Mouse (Mus musculus): ENCODE data around the gene Cyb561d2. TPM values are rescaled to one million over a fixed set of nuclear protein-coding genes. Genes with fewer than 3 reads are reported as not detected.
A peak's percentile ranks its signal among the peaks of the same experiment; 100 is the strongest.

The Cyb561d2 gene
- total and polyA plus RNA-seq, 3 experiments = 11.7 to 23.1 TPM; not detected in 1

DNA sequence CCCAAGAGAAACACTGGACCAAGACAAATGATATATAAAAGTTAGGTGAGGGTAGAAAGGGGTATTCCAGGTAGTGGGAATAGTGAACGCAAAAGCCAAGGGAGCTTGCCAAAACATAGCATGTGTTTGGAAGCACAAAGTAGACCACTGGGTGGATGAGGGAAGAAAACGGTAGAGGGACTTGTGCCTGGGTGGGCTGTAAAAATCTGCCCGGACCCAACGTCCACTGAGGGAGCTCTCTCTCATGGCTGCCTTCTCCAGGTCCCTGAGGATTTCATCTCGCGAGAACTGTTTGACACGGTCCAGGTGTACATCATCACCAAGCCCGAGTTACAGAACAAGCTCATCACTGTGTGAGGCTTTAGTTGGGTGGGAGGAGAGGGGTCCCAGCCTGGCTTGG lies 728 bp upstream of the Cyb561d2 start:
- Histone ChIP-seq H3K4me3 (ENCODE audit: low read depth, low read length) (peak overlapping the region; percentile 79), H3K36me3 (replicated peaks) (peaks cover 70% of the 10 kb centered on the region), H3K27me3 (ENCODE audit: insufficient read depth, low read length) (no peaks in the 10 kb centered on the region), H3K4me1 (ENCODE audit: insufficient read depth, low read depth, low read length) (peaks cover 79% of the 10 kb centered on the region), H3K9me3 (replicated peaks) (no peaks in the 10 kb centered on the region)
- no peak for ATAC-seq (ENCODE audit: extremely low read depth, insufficient number of reproducible peaks, low FRiP score, poor library complexity, severe bottlenecking)
- DNase-seq (ENCODE audit: low spot score) = no peak
- TF ChIP-seq GATA1 (IDR thresholded peaks at IDR 0.05; ENCODE audit: borderline replicate concordance, low read length) (no peak), TAL1 (conservative IDR thresholded peaks at IDR 0.05; ENCODE audit: low read depth, low read length) (no peak), GATA2 (IDR thresholded peaks at IDR 0.05; ENCODE audit: borderline replicate concordance, low read depth, low read length) (no peak), POLR2AphosphoS5 (IDR thresholded peaks at IDR 0.05; ENCODE audit: insufficient replicate concordance, low read depth, low read length) (no peak)

DNA sequence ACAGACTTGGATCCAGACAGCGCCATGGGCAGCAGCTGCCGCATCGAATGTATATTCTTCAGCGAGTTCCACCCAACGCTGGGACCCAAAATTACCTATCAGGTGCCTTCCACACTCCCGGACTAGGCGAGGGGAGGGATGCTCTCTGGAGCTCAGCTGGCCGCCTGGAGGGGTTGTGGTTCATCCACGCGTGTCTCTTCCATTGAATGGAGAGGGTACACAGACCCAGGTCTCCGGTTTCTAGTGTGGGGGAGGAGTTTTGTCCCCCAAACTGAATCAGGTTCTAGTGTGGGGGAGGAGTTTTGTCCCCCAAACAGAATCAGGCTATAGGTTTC lies 326 bp upstream of the Cyb561d2 start:
- ATAC-seq (ENCODE audit: extremely low read depth, insufficient number of reproducible peaks, low FRiP score, poor library complexity, severe bottlenecking) (no peak), DNase-seq (ENCODE audit: low spot score) (no peak)
- Histone ChIP-seq H3K4me1 (ENCODE audit: insufficient read depth, low read depth, low read length) (peaks cover 79% of the 10 kb centered on the region), H3K27me3 (ENCODE audit: insufficient read depth, low read length) (no peaks in the 10 kb centered on the region), H3K36me3 (replicated peaks) (peaks cover 74% of the 10 kb centered on the region), H3K4me3 (ENCODE audit: low read depth, low read length) (peak overlapping the region; percentile 79), H3K9me3 (replicated peaks) (no peaks in the 10 kb centered on the region)
- TF ChIP-seq POLR2AphosphoS5 (IDR thresholded peaks at IDR 0.05; ENCODE audit: insufficient replicate concordance, low read depth, low read length) (no peak), TAL1 (conservative IDR thresholded peaks at IDR 0.05; ENCODE audit: low read depth, low read length) (no peak), GATA1 (IDR thresholded peaks at IDR 0.05; ENCODE audit: borderline replicate concordance, low read length) (no peak), CTCF (IDR thresholded peaks at IDR 0.05; ENCODE audit: low read depth, low read length) (no peak), GATA2 (IDR thresholded peaks at IDR 0.05; ENCODE audit: borderline replicate concordance, low read depth, low read length) (no peak)

DNA sequence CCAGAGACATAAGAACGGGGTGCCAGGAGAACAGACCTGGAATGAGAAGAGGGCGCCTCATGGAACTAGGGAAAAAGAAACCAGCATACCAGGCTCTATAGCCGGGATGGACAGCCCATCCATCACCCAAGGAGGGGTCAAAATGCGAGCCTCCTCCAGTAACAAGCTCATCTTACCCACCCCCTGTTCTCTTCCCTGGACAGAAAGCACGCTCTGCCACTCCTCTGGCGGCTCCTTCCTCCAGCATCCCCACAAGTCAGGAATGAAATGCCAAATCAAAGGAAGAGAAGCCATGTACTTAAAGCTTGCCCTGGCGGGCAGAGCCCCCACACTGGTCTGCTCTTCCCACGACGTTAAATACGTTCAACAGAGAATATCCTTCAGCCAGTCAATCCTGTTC lies 988 bp downstream of the Cyb561d2 start:
- ATAC-seq (ENCODE audit: extremely low read depth, insufficient number of reproducible peaks, low FRiP score, poor library complexity, severe bottlenecking) (no peak), DNase-seq (ENCODE audit: low spot score) (no peak)
- Histone ChIP-seq H3K9me3 (replicated peaks) (no peaks in the 10 kb centered on the region), H3K4me1 (ENCODE audit: insufficient read depth, low read depth, low read length) (peaks cover 79% of the 10 kb centered on the region), H3K4me3 (ENCODE audit: low read depth, low read length) (peak overlapping the region; percentile 79; the same call in 1 of the 2 replicates), H3K27me3 (ENCODE audit: insufficient read depth, low read length) (no peaks in the 10 kb centered on the region), H3K36me3 (replicated peaks) (peaks cover 80% of the 10 kb centered on the region)
- no peak for TF ChIP-seq POLR2AphosphoS5 (IDR thresholded peaks at IDR 0.05; ENCODE audit: insufficient replicate concordance, low read depth, low read length)
- TF ChIP-seq GATA1 (IDR thresholded peaks at IDR 0.05; ENCODE audit: borderline replicate concordance, low read length) = no peak

DNA sequence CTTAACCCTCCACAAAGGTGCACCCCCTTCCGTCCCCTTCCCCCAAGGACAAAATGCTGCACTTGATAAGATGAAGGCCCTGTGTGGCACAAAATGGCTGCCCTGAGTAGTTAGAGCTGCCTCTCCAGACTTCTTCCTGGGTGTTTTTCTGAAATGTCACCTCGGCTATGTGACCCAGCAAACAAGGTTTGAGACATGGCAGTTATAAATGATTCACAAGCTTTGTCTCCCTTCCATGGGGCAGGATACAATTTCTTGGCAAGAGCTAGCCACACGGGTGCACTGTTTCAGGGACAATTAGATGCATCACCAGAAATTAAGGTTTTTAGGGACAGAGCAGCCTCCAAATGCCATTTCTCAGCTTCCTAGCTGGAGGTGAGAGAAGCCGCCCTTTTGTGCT lies 1.6 kb downstream of the Cyb561d2 start:
- Histone ChIP-seq H3K9me3 (replicated peaks) (no peaks in the 10 kb centered on the region), H3K4me1 (ENCODE audit: insufficient read depth, low read depth, low read length) (peaks cover 81% of the 10 kb centered on the region), H3K36me3 (replicated peaks) (peaks cover 81% of the 10 kb centered on the region), H3K27me3 (ENCODE audit: insufficient read depth, low read length) (no peaks in the 10 kb centered on the region), H3K4me3 (ENCODE audit: low read depth, low read length) (no peak overlapping the region)
- ATAC-seq (ENCODE audit: extremely low read depth, insufficient number of reproducible peaks, low FRiP score, poor library complexity, severe bottlenecking) (no peak), DNase-seq (ENCODE audit: low spot score) (no peak)
- no peak for TF ChIP-seq POLR2AphosphoS5 (IDR thresholded peaks at IDR 0.05; ENCODE audit: insufficient replicate concordance, low read depth, low read length)

DNA sequence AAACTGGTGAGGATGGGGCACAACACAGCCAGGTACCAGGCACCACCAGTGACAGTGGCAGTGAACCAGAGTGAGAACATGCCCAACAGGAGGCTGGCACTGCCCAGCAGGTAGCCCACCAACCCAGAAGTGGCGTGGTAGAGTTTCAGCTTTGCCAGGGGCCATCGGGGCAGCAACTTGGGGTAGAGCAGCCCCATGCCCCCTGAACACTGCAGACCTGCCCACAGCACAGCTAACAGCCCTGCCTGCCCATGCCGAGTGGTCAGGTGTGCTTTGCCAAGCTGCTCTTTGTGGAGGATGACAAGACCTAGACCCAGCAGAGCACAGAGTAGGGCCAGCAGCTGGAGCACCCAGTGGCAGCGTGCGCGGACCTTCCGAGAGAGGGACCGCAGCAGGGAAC lies 2.1 kb downstream of the Cyb561d2 start:
- peaks cover 79% of the 10 kb centered on the region for H3K36me3 ChIP-seq (replicated peaks)
- ATAC-seq (ENCODE audit: extremely low read depth, insufficient number of reproducible peaks, low FRiP score, poor library complexity, severe bottlenecking) (no peak), DNase-seq (ENCODE audit: low spot score) (no peak)
- no peaks in the 10 kb centered on the region for H3K9me3 ChIP-seq (replicated peaks)
- TF ChIP-seq GATA1 (IDR thresholded peaks at IDR 0.05; ENCODE audit: borderline replicate concordance, low read length) (no peak), TAL1 (conservative IDR thresholded peaks at IDR 0.05; ENCODE audit: low read depth, low read length) (no peak), POLR2AphosphoS5 (IDR thresholded peaks at IDR 0.05; ENCODE audit: insufficient replicate concordance, low read depth, low read length) (no peak), GATA2 (IDR thresholded peaks at IDR 0.05; ENCODE audit: borderline replicate concordance, low read depth, low read length) (no peak), CTCF (IDR thresholded peaks at IDR 0.05; ENCODE audit: low read depth, low read length) (no peak)
- no peaks in the 10 kb centered on the region for H3K27me3 ChIP-seq (ENCODE audit: insufficient read depth, low read length)
- peaks cover 82% of the 10 kb centered on the region for H3K4me1 ChIP-seq (ENCODE audit: insufficient read depth, low read depth, low read length)
- no peak overlapping the region for H3K4me3 ChIP-seq (ENCODE audit: low read depth, low read length)

DNA sequence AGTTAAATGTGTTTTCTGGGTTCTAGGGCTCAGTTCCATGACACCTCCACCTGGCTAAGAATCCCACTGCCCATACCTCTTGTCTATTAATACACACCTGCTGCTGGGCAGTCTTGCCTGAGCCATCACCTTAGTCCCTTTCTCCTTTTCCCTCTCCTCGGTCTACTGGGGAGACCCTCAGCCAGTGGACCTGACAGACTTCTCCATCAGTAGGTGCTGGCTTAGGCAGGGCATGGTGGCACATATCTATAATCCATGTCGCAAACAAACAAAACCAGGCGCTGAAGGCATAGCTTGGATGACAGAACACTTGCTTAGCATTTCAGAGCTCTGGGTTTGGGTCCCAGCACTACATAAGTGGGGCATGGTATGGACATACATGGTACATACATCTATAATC lies 3.3 kb downstream of the Cyb561d2 start:
- peaks cover 83% of the 10 kb centered on the region for H3K4me1 ChIP-seq (ENCODE audit: insufficient read depth, low read depth, low read length)

DNA sequence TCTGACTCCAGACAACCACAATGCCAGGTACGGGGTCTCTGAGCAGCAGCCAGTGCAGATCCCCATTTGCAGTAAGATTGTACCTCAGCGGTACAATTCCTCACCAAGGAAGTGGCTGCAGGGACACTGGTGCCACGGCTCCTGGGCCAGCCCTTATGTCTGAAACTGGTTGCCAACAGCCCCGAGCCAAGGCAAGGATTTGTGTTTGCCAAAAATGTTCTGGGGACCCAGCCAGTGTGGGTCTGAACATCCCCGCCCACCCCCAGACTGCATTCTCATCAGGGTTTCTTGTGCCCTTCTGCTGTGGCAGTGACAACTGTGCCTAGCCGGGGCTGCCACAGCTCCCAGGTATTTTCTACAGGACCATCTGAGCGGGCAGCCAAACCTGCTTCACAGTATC lies 3.8 kb downstream of the Cyb561d2 start:
- H3K4me1 ChIP-seq (ENCODE audit: insufficient read depth, low read depth, low read length) = peaks cover 84% of the 10 kb centered on the region
- no peak overlapping the region for H3K4me3 ChIP-seq (ENCODE audit: low read depth, low read length)
- no peaks in the 10 kb centered on the region for H3K9me3 ChIP-seq (replicated peaks)
- no peak for TF ChIP-seq CTCF (IDR thresholded peaks at IDR 0.05; ENCODE audit: low read depth, low read length)
- TF ChIP-seq TAL1 (conservative IDR thresholded peaks at IDR 0.05; ENCODE audit: low read depth, low read length) = no peak
- TF ChIP-seq POLR2AphosphoS5 (IDR thresholded peaks at IDR 0.05; ENCODE audit: insufficient replicate concordance, low read depth, low read length) = no peak
- no peak for TF ChIP-seq GATA1 (IDR thresholded peaks at IDR 0.05; ENCODE audit: borderline replicate concordance, low read length)
- no peak for TF ChIP-seq GATA2 (IDR thresholded peaks at IDR 0.05; ENCODE audit: borderline replicate concordance, low read depth, low read length)
- no peaks in the 10 kb centered on the region for H3K27me3 ChIP-seq (ENCODE audit: insufficient read depth, low read length)
- DNase-seq (ENCODE audit: low spot score) (no peak), ATAC-seq (ENCODE audit: extremely low read depth, insufficient number of reproducible peaks, low FRiP score, poor library complexity, severe bottlenecking) (no peak)
- peaks cover 63% of the 10 kb centered on the region for H3K36me3 ChIP-seq (replicated peaks)

More for the DNA sequence above, 3.3 kb downstream of the Cyb561d2 start:
- TF ChIP-seq GATA2 (IDR thresholded peaks at IDR 0.05; ENCODE audit: borderline replicate concordance, low read depth, low read length) (no peak), POLR2AphosphoS5 (IDR thresholded peaks at IDR 0.05; ENCODE audit: insufficient replicate concordance, low read depth, low read length) (no peak), TAL1 (conservative IDR thresholded peaks at IDR 0.05; ENCODE audit: low read depth, low read length) (no peak), CTCF (IDR thresholded peaks at IDR 0.05; ENCODE audit: low read depth, low read length) (no peak), GATA1 (IDR thresholded peaks at IDR 0.05; ENCODE audit: borderline replicate concordance, low read length) (no peak)
- H3K27me3 ChIP-seq (ENCODE audit: insufficient read depth, low read length) = no peaks in the 10 kb centered on the region
- H3K9me3 ChIP-seq (replicated peaks) = no peaks in the 10 kb centered on the region
- no peak for ATAC-seq (ENCODE audit: extremely low read depth, insufficient number of reproducible peaks, low FRiP score, poor library complexity, severe bottlenecking)
- no peak for DNase-seq (ENCODE audit: low spot score)
- H3K36me3 ChIP-seq (replicated peaks) = peaks cover 68% of the 10 kb centered on the region
- H3K4me3 ChIP-seq (ENCODE audit: low read depth, low read length) = no peak overlapping the region

All from G1E (cell line).